Mouse (Mus musculus): ENCODE data around the gene Ano7. TPM values are rescaled to one million over a fixed set of nuclear protein-coding genes. Genes with fewer than 3 reads are reported as not detected.
"Not testable (repeated sequence)": the region's sequence is repeated elsewhere in the genome, so short reads cannot be mapped to it uniquely, and the experiment has no call there.

Ano7 gene
- polyA plus RNA-seq, 1 experiment: 1.3 TPM

DNA sequence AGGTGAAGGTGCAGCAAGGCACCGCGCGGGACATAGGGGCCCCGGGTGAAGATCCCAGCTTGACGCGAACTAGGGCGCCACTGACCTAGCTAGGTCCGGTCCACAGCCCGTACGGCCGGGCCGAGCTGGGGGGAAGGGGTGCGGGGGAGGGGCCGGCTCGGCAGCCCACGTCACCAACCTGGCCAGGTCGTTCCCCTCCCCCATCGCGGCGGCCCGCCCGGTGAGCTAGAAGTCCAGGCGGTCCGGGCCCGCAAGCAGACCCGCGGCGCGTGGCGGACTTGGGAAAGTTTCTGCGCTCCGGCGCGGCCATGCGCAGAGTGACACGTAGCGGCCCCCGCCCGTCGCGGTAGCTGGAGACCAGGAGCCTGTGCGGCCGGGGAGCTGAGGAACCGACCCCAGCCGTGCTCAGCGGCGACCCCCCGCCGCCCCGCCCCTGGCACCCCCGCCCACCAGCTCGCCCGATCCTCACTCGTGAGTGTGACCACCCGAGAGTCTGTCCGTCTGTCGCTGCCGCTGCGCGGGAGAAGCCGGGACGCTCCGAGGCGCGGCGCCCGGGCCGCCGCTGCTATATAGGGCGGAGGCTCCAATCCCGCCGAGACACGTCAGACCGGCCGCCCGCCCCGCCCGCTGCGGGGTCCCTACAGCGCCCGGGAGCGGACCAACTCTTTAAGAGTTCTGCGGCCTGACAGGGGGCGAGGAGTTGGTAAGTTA lies 71.5 kb downstream of the Ano7 start:
- peak in 1 of 2 experiments; percentile 52 for DNase-seq (ENCODE audit: extremely low spot score in 1 of 2, low spot score in 1 of 2)

DNA sequence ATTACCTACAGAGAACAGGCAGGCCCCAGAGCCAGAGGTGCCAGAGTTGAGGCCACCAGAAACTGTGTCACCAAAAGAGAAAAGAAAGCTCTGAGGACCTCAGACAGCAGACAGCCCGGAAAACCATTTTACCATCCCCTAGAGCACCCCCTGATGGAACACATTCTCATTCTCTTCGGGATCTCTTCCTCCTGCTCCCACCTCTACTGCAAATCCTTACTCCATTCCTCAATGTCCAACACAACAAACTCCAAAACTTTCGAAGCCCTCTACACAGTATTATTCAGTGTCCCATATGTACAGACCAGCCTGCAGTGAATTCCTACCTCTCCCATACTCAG lies 72.1 kb downstream of the Ano7 start:
- DNase-seq (ENCODE audit: extremely low spot score in 1 of 2, low spot score in 1 of 2): no peak

DNA sequence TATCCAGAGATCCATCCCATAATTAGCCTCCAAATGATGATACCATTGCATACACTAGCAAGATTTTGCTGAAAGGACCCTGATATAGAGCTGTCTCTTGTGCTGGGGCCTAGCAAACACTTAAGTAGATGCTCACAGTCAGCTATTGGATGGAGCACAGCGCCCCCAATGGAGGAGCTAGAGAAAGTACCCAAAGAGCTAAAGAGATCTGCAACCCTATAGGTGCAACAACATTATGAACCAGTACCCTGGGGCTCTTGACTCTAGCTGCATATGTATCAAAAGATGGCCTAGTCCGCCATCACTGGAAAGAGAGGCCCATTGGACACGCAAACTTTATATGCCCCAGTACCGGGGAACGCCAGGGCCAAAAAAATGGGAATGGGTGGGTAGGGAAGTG lies 76.4 kb downstream of the Ano7 start:
- DNase-seq (ENCODE audit: extremely low spot score in 1 of 2, low spot score in 1 of 2): not testable (repeated sequence)

DNA sequence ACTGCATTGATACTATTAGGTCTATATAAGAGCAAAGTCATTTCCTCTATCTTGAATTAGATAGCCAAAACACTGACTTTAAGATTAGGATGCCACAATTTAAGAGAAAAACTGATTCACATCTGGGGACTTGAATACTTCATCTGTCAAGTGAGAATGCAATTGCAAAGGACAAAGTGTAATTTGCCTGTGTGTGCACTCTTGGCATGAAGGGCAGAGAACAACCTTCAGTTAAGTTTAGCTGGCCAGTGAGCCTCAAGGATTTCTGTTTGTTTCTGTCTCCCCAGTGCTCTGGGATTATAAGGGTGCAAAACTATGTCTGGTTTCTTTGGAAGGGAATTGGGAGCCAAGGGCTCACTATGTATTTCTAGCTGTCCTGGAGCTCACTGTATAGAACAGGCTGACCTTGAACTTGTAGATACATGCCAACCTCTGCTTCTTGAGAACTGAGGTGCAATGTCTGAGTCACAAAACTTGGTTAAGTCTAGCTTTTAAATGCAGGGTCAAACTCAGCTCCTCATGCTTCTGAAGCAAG lies 80.1 kb downstream of the Ano7 start:
- no peak for DNase-seq (ENCODE audit: extremely low spot score in 1 of 2, low spot score in 1 of 2)

Other genes starting within 250 kb of the Ano7 start
- not detected in 2 replicates for gene Agxt, start 238.7 kb upstream of the Ano7 start, polyA plus RNA-seq (2012; rRNA removed)
- not detected in 2 replicates for gene 2310007B03Rik, start 213.0 kb upstream of the Ano7 start, polyA plus RNA-seq (2012; rRNA removed)
- 0.10 and 0.11 TPM in 2 replicates for gene Crocc2, start 205.2 kb upstream of the Ano7 start, polyA plus RNA-seq (2012; rRNA removed)
- 6.0 and 7.7 TPM in 2 replicates for gene Sned1, start 138.1 kb upstream of the Ano7 start, polyA plus RNA-seq (2012; rRNA removed)
- 16.0 and 18.6 TPM in 2 replicates for gene Mterf4, start 68.0 kb upstream of the Ano7 start, polyA plus RNA-seq (2012; rRNA removed)
- gene Ppp1r7, start 31.1 kb upstream of the Ano7 start, polyA plus RNA-seq (2012; rRNA removed): 24.1 and 27.7 TPM in 2 replicates
- gene Pask, start 30.4 kb upstream of the Ano7 start, polyA plus RNA-seq (2012; rRNA removed): 4.2 and 7.1 TPM in 2 replicates
- 77.9 and 87.3 TPM in 2 replicates for gene Hdlbp, start 104.9 kb downstream of the Ano7 start, polyA plus RNA-seq (2012; rRNA removed)
- 4.9 and 5.1 TPM in 2 replicates for gene Farp2, start 138.1 kb downstream of the Ano7 start, polyA plus RNA-seq (2012; rRNA removed)

Measured in frontal cortex, adult 2 months (tissue).